Comparison of ENCODE assay signal across 12 mouse cellular contexts in genomic region chr7:138396109-138396862, GRCm38 (mm10). TPM values are rescaled to one million over a fixed set of nuclear protein-coding genes. Genes with fewer than 3 reads are reported as not detected.
DNase-seq lines count a peak whose midpoint lies in the region; ATAC-seq and TF ChIP-seq lines count a peak whose summit lies in the region.
"Had no signal": no experiment of that assay in that cellular context is flagged by ENCODE, and none has a peak within 500 bp of the region (broad histone marks: within the 10 kb centered on the region; RNA-seq: fewer than 3 reads in every experiment).

No protein-coding gene starts in this region.

- H3K4me1 ChIP-seq in stomach, embryonic 15.5 days: peaks cover 10% of the 10 kb centered on the region
- peaks cover 3% of the 10 kb centered on the region; the same call in 1 of the 2 replicates for H3K4me1 ChIP-seq in stomach, postnatal 0 days (replicated peaks; ENCODE audit: control insufficient read depth, insufficient read depth)
- H3K4me1 ChIP-seq in limb, embryonic 14.5 days (ENCODE audit: control insufficient read depth, insufficient read depth, low read length): peaks cover 10% of the 10 kb centered on the region
- no peaks in the 10 kb centered on the region for H3K4me1 ChIP-seq in kidney, adult 2 months (ENCODE audit: control insufficient read depth, insufficient read depth, low read length)
- peaks cover 4% of the 10 kb centered on the region; the same call in 1 of the 2 replicates for H3K4me1 ChIP-seq in liver, postnatal 0 days (ENCODE audit: insufficient read depth)

- no peaks in the 10 kb centered on the region for H3K9me3 ChIP-seq in stomach, embryonic 15.5 days
- H3K9me3 ChIP-seq in stomach, postnatal 0 days (ENCODE audit: control insufficient read depth, low read length): no peaks in the 10 kb centered on the region
- H3K9me3 ChIP-seq in limb, embryonic 14.5 days (ENCODE audit: control insufficient read depth, low read length): no peaks in the 10 kb centered on the region
- H3K9me3 ChIP-seq in liver, postnatal 0 days (ENCODE audit: low read length): no peaks in the 10 kb centered on the region
- H3K9me3 ChIP-seq: limb, embryonic 15.5 days had no signal

- no peak for ATAC-seq in stomach, embryonic 15.5 days (ENCODE audit: insufficient read depth, low FRiP score, low read depth)
- ATAC-seq in stomach, postnatal 0 days (ENCODE audit: low FRiP score, low TSS enrichment): no peak
- no peak for ATAC-seq in limb, embryonic 14.5 days (ENCODE audit: low FRiP score, low read depth)
- no peak for ATAC-seq in erythroblast, adult 5-6 weeks (replicated peaks; ENCODE audit: low FRiP score, poor library complexity, severe bottlenecking)
- no peak for ATAC-seq in liver, postnatal 0 days

- TF ChIP-seq POLR2A in limb, embryonic 14.5 days (IDR thresholded peaks at IDR 0.05; ENCODE audit: borderline replicate concordance, extremely low read depth, insufficient read depth, insufficient read length): no peak
- no peak for TF ChIP-seq POLR2A in kidney, adult 2 months (IDR thresholded peaks at IDR 0.05; ENCODE audit: low read depth, low read length)

- no peak overlapping the region for H3K4me3 ChIP-seq in stomach, embryonic 15.5 days (replicated peaks)
- H3K4me3 ChIP-seq in stomach, postnatal 0 days (ENCODE audit: low read depth, low read length): no peak overlapping the region
- no peak overlapping the region for H3K4me3 ChIP-seq in limb, embryonic 14.5 days (replicated peaks; ENCODE audit: low read length)
- H3K4me3 ChIP-seq in kidney, adult 2 months (ENCODE audit: insufficient read depth, low read depth, low read length): no peak overlapping the region
- no peak overlapping the region for H3K4me3 ChIP-seq in liver, postnatal 0 days (ENCODE audit: low read depth, low read length)

- DNase-seq in cerebellum, adult 9-10 months: peak; percentile 18
- DNase-seq in cerebellum, adult 11-12 months: no peak
- DNase-seq in stomach, postnatal 0 days (ENCODE audit: low spot score): no peak
- no peak for DNase-seq in limb, embryonic 14.5 days (ENCODE audit: low spot score)
- no peak for DNase-seq in kidney, adult 2 months
- no peak for DNase-seq in liver, postnatal 0 days

- H3K4me2 ChIP-seq in stomach, embryonic 15.5 days: 0 out of 2 replicates have a peak overlapping the region, but pooled peaks have one; percentile 95
- H3K4me2 ChIP-seq in stomach, postnatal 0 days (replicated peaks; ENCODE audit: low read depth): no peak overlapping the region
- H3K4me2 ChIP-seq in limb, embryonic 14.5 days (replicated peaks; ENCODE audit: low read depth, low read length, severe bottlenecking): peak overlapping the region; percentile 94; the same call in 1 of the 2 replicates
- no peak overlapping the region for H3K4me2 ChIP-seq in liver, postnatal 0 days (ENCODE audit: low read depth, low read length)

- peaks cover 36% of the 10 kb centered on the region for H3K27me3 ChIP-seq in stomach, embryonic 15.5 days (replicated peaks)
- peaks cover 9% of the 10 kb centered on the region; the same call in 1 of the 2 replicates for H3K27me3 ChIP-seq in stomach, postnatal 0 days (ENCODE audit: control insufficient read depth, insufficient read depth, low read length)
- peaks cover 40% of the 10 kb centered on the region for H3K27me3 ChIP-seq in limb, embryonic 14.5 days (ENCODE audit: control insufficient read depth, insufficient read depth, low read length)
- peaks cover 3% of the 10 kb centered on the region for H3K27me3 ChIP-seq in kidney, adult 2 months (replicated peaks; ENCODE audit: control insufficient read depth, insufficient read depth, low read length)
- H3K27me3 ChIP-seq in liver, postnatal 0 days (ENCODE audit: insufficient read depth, low read length): peaks cover 35% of the 10 kb centered on the region

- H3K36me3 ChIP-seq in stomach, embryonic 15.5 days: no peaks in the 10 kb centered on the region
- H3K36me3 ChIP-seq in stomach, postnatal 0 days (ENCODE audit: control insufficient read depth, insufficient read depth, low read length): no peaks in the 10 kb centered on the region
- H3K36me3 ChIP-seq in limb, embryonic 14.5 days (ENCODE audit: control insufficient read depth, insufficient read depth, low read length): no peaks in the 10 kb centered on the region
- H3K36me3 ChIP-seq in kidney, adult 2 months (ENCODE audit: control insufficient read depth, insufficient read depth, low read length): no peaks in the 10 kb centered on the region
- H3K36me3 ChIP-seq in liver, postnatal 0 days (replicated peaks; ENCODE audit: insufficient read depth, low read length): no peaks in the 10 kb centered on the region
- H3K36me3 ChIP-seq: limb, embryonic 15.5 days had no signal

- TF ChIP-seq CTCF in stomach, postnatal 0 days (IDR thresholded peaks at IDR 0.05; ENCODE audit: low read depth): no peak
- no peak for TF ChIP-seq CTCF in kidney, adult 2 months (conservative IDR thresholded peaks at IDR 0.05; ENCODE audit: insufficient read depth, insufficient read length, low read depth, low read length)
- TF ChIP-seq CTCF in liver, postnatal 0 days (IDR thresholded peaks at IDR 0.05; ENCODE audit: low read depth): no peak

- no peak for TF ChIP-seq EP300 in stomach, postnatal 0 days (optimal IDR thresholded peaks at IDR 0.05)
- TF ChIP-seq EP300 in liver, postnatal 0 days (IDR thresholded peaks at IDR 0.05; ENCODE audit: low read depth): no peak

- no peak overlapping the region for H3K27ac ChIP-seq in stomach, embryonic 15.5 days
- no peak overlapping the region for H3K27ac ChIP-seq in stomach, postnatal 0 days (replicated peaks)
- H3K27ac ChIP-seq in limb, embryonic 14.5 days (replicated peaks; ENCODE audit: low read depth, low read length): no peak overlapping the region
- H3K27ac ChIP-seq in kidney, adult 2 months (ENCODE audit: insufficient read depth, low read depth, low read length): no peak overlapping the region
- H3K27ac ChIP-seq in liver, postnatal 0 days (ENCODE audit: low read depth): no peak overlapping the region
- H3K27ac ChIP-seq: kidney, postnatal 0 days; limb, embryonic 15.5 days had no signal

- 33% methylated on average over 13 of the region's 13 CpGs for WGBS in stomach, embryonic 15.5 days
- 31% methylated on average over 13 of the region's 13 CpGs for WGBS in stomach, postnatal 0 days
- WGBS in limb, embryonic 14.5 days: 41% methylated on average over 13 of the region's 13 CpGs
- WGBS in kidney, adult 2 months: 44% methylated on average over 13 of the region's 13 CpGs
- 40% methylated on average over 13 of the region's 13 CpGs for whole genome bisulfite sequencing in liver, postnatal 0 days (ENCODE audit: insufficient replicate concordance)

- H3K9ac ChIP-seq in stomach, embryonic 15.5 days: no peak overlapping the region
- no peak overlapping the region for H3K9ac ChIP-seq in stomach, postnatal 0 days (ENCODE audit: low read length)
- no peak overlapping the region for H3K9ac ChIP-seq in limb, embryonic 14.5 days (ENCODE audit: low read depth, low read length, severe bottlenecking)
- H3K9ac ChIP-seq in liver, postnatal 0 days (replicated peaks): no peak overlapping the region
- H3K9ac ChIP-seq: limb, embryonic 15.5 days had no signal

RNA-seq across cellular contexts. Expression of gene Tcerg1l, which starts 1.2 kb away (rescaled TPM):
- polyA plus RNA-seq in stomach, embryonic 15.5 days (2015; fragmentation: Nextera tagmentation; extraction: Ambion mirVana): 0.95 and 1.1 TPM in 2 replicates
- 0.18 and 0.19 TPM in 2 replicates for polyA plus RNA-seq in stomach, postnatal 0 days (2015; fragmentation: Nextera tagmentation; extraction: Ambion mirVana)
- 1.2 and 1.5 TPM in 2 replicates for polyA plus RNA-seq in limb, embryonic 14.5 days (2012; rRNA removed)
- polyA plus RNA-seq in limb, embryonic 14.5 days (2014; fragmentation: Nextera tagmentation; extraction: Ambion mirVana): 1.2 TPM in 2 replicates
- total RNA-seq in erythroblast, adult 5-6 weeks (2015; ENCODE audit: low replicate concordance): not detected in 2 replicates
- total RNA-seq in erythroblast, adult 5-6 weeks (2017; ENCODE audit: low replicate concordance): 1.5 TPM in 1 of 2 replicates, not detected in the other
- 0.03 and 0.16 TPM in 2 replicates for polyA plus RNA-seq in kidney, adult 2 months (2012; rRNA removed)
- not detected in 2 replicates for polyA plus RNA-seq in liver, postnatal 0 days (2015; fragmentation: Nextera tagmentation; extraction: Ambion mirVana)
- total RNA-seq: gastrocnemius, postnatal 14 days; heart, postnatal 10 days had no signal

Comparison
In these comparisons a context has a peak if more than half of its experiments do, and no peak if none do; other contexts are left out.
1. H3K4me2 ChIP-seq: peak in stomach, embryonic 15.5 days (single experiment) and limb, embryonic 14.5 days (single experiment); none in stomach, postnatal 0 days (single experiment) and liver, postnatal 0 days (single experiment).